Mouse (Mus musculus): ENCODE data around the gene Hsd17b3. TPM values are rescaled to one million over a fixed set of nuclear protein-coding genes. Genes with fewer than 3 reads are reported as not detected.

Gene Hsd17b3
- polyA plus RNA-seq, 1 experiment = not detected

- H3K4me3 ChIP-seq (ENCODE audit: insufficient read depth, low read depth, low read length) = no peak overlapping the region
- 87% methylated on average over 7 of the region's 7 CpGs for WGBS
- no peak for DNase-seq
- H3K36me3 ChIP-seq (ENCODE audit: control insufficient read depth, insufficient read depth, low read length) = no peaks in the 10 kb centered on the region
- TF ChIP-seq CTCF (conservative IDR thresholded peaks at IDR 0.05; ENCODE audit: insufficient read depth, insufficient read length, low read depth, low read length) (no peak), POLR2A (IDR thresholded peaks at IDR 0.05; ENCODE audit: low read depth, low read length) (no peak)
- H3K27ac ChIP-seq (ENCODE audit: insufficient read depth, low read depth, low read length) = no peak overlapping the region
- no peaks in the 10 kb centered on the region for H3K4me1 ChIP-seq (ENCODE audit: control insufficient read depth, insufficient read depth, low read length)
- no peaks in the 10 kb centered on the region for H3K27me3 ChIP-seq (replicated peaks; ENCODE audit: control insufficient read depth, insufficient read depth, low read length)
Measured at GRCm38 (mm10) chr13:64088057-64088456, 973 bp downstream of the Hsd17b3 start.

DNA sequence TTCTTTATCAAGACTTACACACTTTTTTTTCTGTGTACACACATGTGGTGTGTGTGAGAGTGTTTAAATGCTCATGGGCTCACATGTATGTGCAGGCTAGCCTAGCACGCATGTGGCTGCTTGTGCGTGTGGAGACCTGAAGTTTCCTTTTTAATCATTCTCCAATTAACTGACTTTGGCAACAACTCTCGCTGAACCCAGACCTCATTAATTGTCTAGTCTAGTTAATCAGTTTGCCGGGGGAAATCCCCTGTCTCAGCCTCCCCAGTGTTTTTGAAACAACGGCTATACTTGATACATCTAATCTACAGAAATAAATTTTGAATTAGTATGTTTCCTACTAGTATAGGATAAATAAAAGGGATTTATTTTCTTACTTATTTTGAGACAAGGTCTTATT is 3.0 kb downstream of the Hsd17b3 start:
- TF ChIP-seq CTCF (conservative IDR thresholded peaks at IDR 0.05; ENCODE audit: insufficient read depth, insufficient read length, low read depth, low read length) (no peak), POLR2A (IDR thresholded peaks at IDR 0.05; ENCODE audit: low read depth, low read length) (no peak)
- no peaks in the 10 kb centered on the region for H3K4me1 ChIP-seq (ENCODE audit: control insufficient read depth, insufficient read depth, low read length)
- DNase-seq = peak; percentile 78
- no peak overlapping the region for H3K4me3 ChIP-seq (ENCODE audit: insufficient read depth, low read depth, low read length)
- 54% methylated on average over 5 of the region's 5 CpGs for WGBS
- no peaks in the 10 kb centered on the region for H3K27me3 ChIP-seq (replicated peaks; ENCODE audit: control insufficient read depth, insufficient read depth, low read length)
- H3K27ac ChIP-seq (ENCODE audit: insufficient read depth, low read depth, low read length) = no peak overlapping the region
- no peaks in the 10 kb centered on the region for H3K36me3 ChIP-seq (ENCODE audit: control insufficient read depth, insufficient read depth, low read length)

- Histone ChIP-seq H3K4me1 (ENCODE audit: control insufficient read depth, insufficient read depth, low read length) (no peaks in the 10 kb centered on the region), H3K27me3 (replicated peaks; ENCODE audit: control insufficient read depth, insufficient read depth, low read length) (no peaks in the 10 kb centered on the region), H3K4me3 (ENCODE audit: insufficient read depth, low read depth, low read length) (no peak overlapping the region), H3K36me3 (ENCODE audit: control insufficient read depth, insufficient read depth, low read length) (no peaks in the 10 kb centered on the region), H3K27ac (ENCODE audit: insufficient read depth, low read depth, low read length) (no peak overlapping the region)
- WGBS = 86% methylated on average over 3 of the region's 3 CpGs
- no peak for DNase-seq
- no peak for TF ChIP-seq POLR2A (IDR thresholded peaks at IDR 0.05; ENCODE audit: low read depth, low read length)
- TF ChIP-seq CTCF (conservative IDR thresholded peaks at IDR 0.05; ENCODE audit: insufficient read depth, insufficient read length, low read depth, low read length) = no peak
Measured at GRCm38 (mm10) chr13:64083331-64083730, 5.7 kb downstream of the Hsd17b3 start.

GRCm38 (mm10) chr13:64081012-64081919 is 7.8 kb downstream of the Hsd17b3 start:
- 44% methylated on average over 16 of the region's 16 CpGs for WGBS
- no peak for TF ChIP-seq POLR2A (IDR thresholded peaks at IDR 0.05; ENCODE audit: low read depth, low read length)
- no peak for TF ChIP-seq CTCF (conservative IDR thresholded peaks at IDR 0.05; ENCODE audit: insufficient read depth, insufficient read length, low read depth, low read length)
- Histone ChIP-seq H3K4me1 (ENCODE audit: control insufficient read depth, insufficient read depth, low read length) (no peaks in the 10 kb centered on the region), H3K4me3 (ENCODE audit: insufficient read depth, low read depth, low read length) (no peak overlapping the region), H3K27me3 (replicated peaks; ENCODE audit: control insufficient read depth, insufficient read depth, low read length) (no peaks in the 10 kb centered on the region), H3K36me3 (ENCODE audit: control insufficient read depth, insufficient read depth, low read length) (no peaks in the 10 kb centered on the region), H3K27ac (ENCODE audit: insufficient read depth, low read depth, low read length) (no peak overlapping the region)
- DNase-seq = peak; percentile 71

GRCm38 (mm10) chr13:64077591-64077990 is 11.4 kb downstream of the Hsd17b3 start:
- no peak for TF ChIP-seq CTCF (conservative IDR thresholded peaks at IDR 0.05; ENCODE audit: insufficient read depth, insufficient read length, low read depth, low read length)
- TF ChIP-seq POLR2A (IDR thresholded peaks at IDR 0.05; ENCODE audit: low read depth, low read length) = no peak
- Histone ChIP-seq H3K27ac (ENCODE audit: insufficient read depth, low read depth, low read length) (no peak overlapping the region), H3K4me1 (ENCODE audit: control insufficient read depth, insufficient read depth, low read length) (no peaks in the 10 kb centered on the region), H3K27me3 (replicated peaks; ENCODE audit: control insufficient read depth, insufficient read depth, low read length) (no peaks in the 10 kb centered on the region), H3K36me3 (ENCODE audit: control insufficient read depth, insufficient read depth, low read length) (no peaks in the 10 kb centered on the region), H3K4me3 (ENCODE audit: insufficient read depth, low read depth, low read length) (no peak overlapping the region)
- DNase-seq = no peak
- WGBS = 90% methylated on average over 5 of the region's 5 CpGs

GRCm38 (mm10) chr13:64076074-64076473 is 13.0 kb downstream of the Hsd17b3 start:
- TF ChIP-seq CTCF (conservative IDR thresholded peaks at IDR 0.05; ENCODE audit: insufficient read depth, insufficient read length, low read depth, low read length) = no peak

GRCm38 (mm10) chr13:64066653-64067052 is 22.4 kb downstream of the Hsd17b3 start:
- no peak overlapping the region for H3K27ac ChIP-seq (ENCODE audit: insufficient read depth, low read depth, low read length)
- DNase-seq = no peak

More at GRCm38 (mm10) chr13:64076074-64076473, 13.0 kb downstream of the Hsd17b3 start:
- no peak overlapping the region for H3K27ac ChIP-seq (ENCODE audit: insufficient read depth, low read depth, low read length)
- WGBS = 74% methylated on average over 4 of the region's 4 CpGs
- H3K4me1 ChIP-seq (ENCODE audit: control insufficient read depth, insufficient read depth, low read length) = no peaks in the 10 kb centered on the region
- no peaks in the 10 kb centered on the region for H3K36me3 ChIP-seq (ENCODE audit: control insufficient read depth, insufficient read depth, low read length)
- H3K27me3 ChIP-seq (replicated peaks; ENCODE audit: control insufficient read depth, insufficient read depth, low read length) = no peaks in the 10 kb centered on the region
- H3K4me3 ChIP-seq (ENCODE audit: insufficient read depth, low read depth, low read length) = no peak overlapping the region
- no peak for DNase-seq

More at GRCm38 (mm10) chr13:64066653-64067052, 22.4 kb downstream of the Hsd17b3 start:
- TF ChIP-seq CTCF (conservative IDR thresholded peaks at IDR 0.05; ENCODE audit: insufficient read depth, insufficient read length, low read depth, low read length) (no peak), POLR2A (IDR thresholded peaks at IDR 0.05; ENCODE audit: low read depth, low read length) (no peak)
- no peaks in the 10 kb centered on the region for H3K27me3 ChIP-seq (replicated peaks; ENCODE audit: control insufficient read depth, insufficient read depth, low read length)
- H3K36me3 ChIP-seq (ENCODE audit: control insufficient read depth, insufficient read depth, low read length) = no peaks in the 10 kb centered on the region
- H3K4me3 ChIP-seq (ENCODE audit: insufficient read depth, low read depth, low read length) = no peak overlapping the region
- WGBS = 25% methylated on average over 3 of the region's 3 CpGs
- H3K4me1 ChIP-seq (ENCODE audit: control insufficient read depth, insufficient read depth, low read length) = no peaks in the 10 kb centered on the region
